Mouse (Mus musculus) adrenal gland, adult 18-20 months (tissue): ENCODE data around the gene Golga4. TPM values are rescaled to one million over a fixed set of nuclear protein-coding genes. Genes with fewer than 3 reads are reported as not detected.
A peak's percentile ranks its signal among the peaks of the same experiment; 100 is the strongest.

ENCODE experiments used
- DNase-seq, 2 experiments: peaks; one replicate each; pipeline ENCODE4 v3.0.0; 2021 to 2022; ENCODE audit warnings: low spot score in 2 of 2
- total RNA-seq, 2 experiments: library from RNA; stranded (reverse); gene quantifications; 1 replicate in 1 of 2; 2 replicates in 1 of 2; pipeline ENCODE4 v1.2.3; 2021

The Golga4 gene
- total RNA-seq, 2 experiments from 2014 or later: 102 to 126 TPM

- peak; percentile 70 to 75 for DNase-seq
These were observed 116.5 kb downstream of the Golga4 start for GRCm38 (mm10) chr9:118622376-118623166.

- no peak for DNase-seq
These were observed 117.4 kb downstream of the Golga4 start for GRCm38 (mm10) chr9:118623483-118623882.

- no peak for DNase-seq
These were observed 118.1 kb downstream of the Golga4 start for GRCm38 (mm10) chr9:118624146-118624545.

GRCm38 (mm10) chr9:118629763-118630379, 123.8 kb downstream of the Golga4 start:
- DNase-seq: peak in 1 of 2 experiments; percentile 49

Other genes starting within 250 kb of the Golga4 start
- under 1 TPM; 0.38 to 0.56 TPM for gene Eomes, start 28.1 kb upstream of the Golga4 start, total RNA-seq
- 10 to 100 TPM; 24.9 to 57.9 TPM for gene Itga9, start 100.4 kb downstream of the Golga4 start, total RNA-seq